Mouse (Mus musculus) A20 (cell line): Measurements from ENCODE around the gene Telo2.

Experiments
- DNase-seq: peaks from one replicate; pipeline ENCODE4 v3.0.0-alpha.2; 2011; ENCODE audit warnings: low read depth, low spot score

Gene Telo2

DNA sequence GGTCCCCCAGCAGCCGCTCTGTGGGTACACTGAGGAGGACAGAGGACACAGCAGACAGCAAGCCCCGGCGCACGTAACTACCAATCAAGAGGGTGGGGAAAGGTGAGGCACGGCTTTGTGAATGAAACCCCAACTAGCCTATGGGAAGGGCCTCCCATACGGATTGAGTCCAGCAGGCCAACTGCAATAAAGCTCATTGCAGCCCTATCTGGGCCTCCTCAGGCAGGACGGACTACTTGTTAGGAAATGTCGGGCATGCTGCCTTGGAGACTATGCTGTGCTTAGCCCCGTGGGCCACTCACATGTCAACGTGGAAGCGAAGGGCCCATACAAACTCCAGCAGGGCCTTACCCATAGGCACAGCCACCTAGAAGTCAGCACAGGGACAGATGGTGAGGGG, 14.4 kb downstream of the Telo2 start:
- no peak for DNase-seq

DNA sequence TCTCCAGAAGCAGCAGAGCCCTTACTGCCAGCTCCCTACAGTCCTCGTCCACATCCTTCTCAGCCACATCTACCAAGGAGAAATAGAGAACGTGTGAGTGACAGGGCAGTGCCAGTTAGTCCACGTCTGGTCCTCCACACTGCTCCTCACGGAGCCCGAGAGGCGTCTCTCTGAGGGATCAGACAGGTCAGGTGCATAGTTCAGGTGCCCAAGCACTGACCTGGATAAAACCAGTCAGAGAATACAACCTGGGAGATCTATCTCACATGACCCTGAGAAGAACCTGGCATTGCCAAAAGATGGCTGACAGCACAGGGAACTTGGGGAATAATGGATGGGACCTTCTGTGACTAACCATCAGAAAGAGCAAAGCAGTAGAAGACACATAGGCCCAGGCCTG, 15.7 kb downstream of the Telo2 start:
- no peak for DNase-seq

DNA sequence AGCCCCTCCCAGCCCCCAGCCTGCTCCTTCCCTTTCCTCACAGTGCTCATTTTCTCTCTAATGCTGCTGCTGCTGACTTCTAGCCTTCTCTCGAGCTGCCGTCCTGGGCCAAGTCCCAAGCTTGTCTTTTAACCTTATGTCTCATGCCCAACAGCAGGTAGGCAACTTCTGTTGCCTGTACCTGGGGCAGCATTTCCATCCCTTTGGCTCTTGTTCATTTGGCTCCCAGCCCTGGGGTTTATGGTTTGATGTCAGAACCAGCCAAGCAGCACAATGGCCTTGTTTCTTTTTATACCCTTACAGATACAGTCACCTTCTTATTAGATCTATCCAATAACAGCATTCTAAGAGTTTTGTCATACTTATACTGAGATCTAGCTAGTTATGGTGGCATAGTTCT, 19.5 kb downstream of the Telo2 start:
- no peak for DNase-seq

DNA sequence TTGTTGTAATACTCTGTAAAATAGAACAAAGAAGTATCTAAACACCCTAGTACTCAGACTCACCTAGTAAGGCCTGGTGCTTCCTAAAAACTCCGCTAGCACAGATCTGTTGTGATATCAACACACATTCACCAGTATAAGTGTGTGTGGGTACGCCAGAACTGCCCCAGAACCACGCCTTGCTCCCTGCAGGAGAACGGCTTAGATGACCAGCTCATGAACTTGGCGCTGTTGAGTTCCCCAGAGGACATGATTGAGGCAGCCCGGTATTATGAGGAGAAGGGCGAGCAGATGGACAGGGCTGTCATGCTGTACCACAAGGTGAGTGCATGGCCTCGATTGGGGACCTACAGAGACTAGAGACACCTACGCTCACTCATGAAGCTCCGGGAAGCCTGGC, 25.3 kb downstream of the Telo2 start:
- DNase-seq = no peak

DNA sequence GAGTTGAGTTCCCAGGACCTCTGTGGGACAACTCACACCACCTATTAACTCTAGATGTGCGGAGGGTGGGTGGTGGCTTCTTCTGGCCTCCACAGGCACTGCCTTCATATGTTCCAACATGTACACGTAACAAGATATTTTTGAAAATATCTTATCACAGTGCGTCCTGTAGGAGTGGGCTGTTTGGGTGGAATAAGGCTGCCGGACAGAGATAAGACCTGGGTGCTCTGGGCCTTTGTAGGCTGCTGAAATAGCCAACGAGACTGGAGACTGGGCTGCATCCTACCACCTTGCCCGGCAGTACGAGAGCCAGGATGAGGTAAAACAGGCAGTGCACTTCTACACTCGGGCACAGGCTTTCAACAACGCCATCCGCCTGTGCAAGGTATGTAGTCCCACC, 26.6 kb downstream of the Telo2 start:
- DNase-seq = no peak

DNA sequence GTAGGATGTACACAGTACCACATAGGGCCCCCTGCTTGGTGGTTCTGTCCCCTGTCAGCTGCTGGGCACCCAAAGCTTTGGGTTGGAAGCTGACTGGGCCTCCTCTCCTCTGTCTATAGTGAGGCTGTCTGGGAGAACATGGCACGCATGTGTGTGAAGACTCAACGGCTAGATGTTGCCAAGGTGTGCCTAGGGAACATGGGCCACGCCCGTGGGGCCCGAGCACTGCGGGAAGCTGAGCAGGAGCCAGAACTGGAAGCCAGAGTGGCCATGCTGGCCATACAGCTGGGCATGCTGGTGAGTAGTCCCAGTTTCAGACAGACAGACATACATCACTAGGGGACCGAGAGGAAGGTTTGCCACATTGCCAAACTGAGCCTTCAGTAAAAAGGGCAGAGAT, 29.0 kb downstream of the Telo2 start:
- no peak for DNase-seq

GRCm38 (mm10) chr17:25084835-25085385, 30.9 kb downstream of the Telo2 start:
- DNase-seq = no peak

GRCm38 (mm10) chr17:25083444-25083931, 32.3 kb downstream of the Telo2 start, which contains the start of gene Tmem204:
Tmem204 (minus strand) TSS chr17:25083591.
- no peak for DNase-seq

DNA sequence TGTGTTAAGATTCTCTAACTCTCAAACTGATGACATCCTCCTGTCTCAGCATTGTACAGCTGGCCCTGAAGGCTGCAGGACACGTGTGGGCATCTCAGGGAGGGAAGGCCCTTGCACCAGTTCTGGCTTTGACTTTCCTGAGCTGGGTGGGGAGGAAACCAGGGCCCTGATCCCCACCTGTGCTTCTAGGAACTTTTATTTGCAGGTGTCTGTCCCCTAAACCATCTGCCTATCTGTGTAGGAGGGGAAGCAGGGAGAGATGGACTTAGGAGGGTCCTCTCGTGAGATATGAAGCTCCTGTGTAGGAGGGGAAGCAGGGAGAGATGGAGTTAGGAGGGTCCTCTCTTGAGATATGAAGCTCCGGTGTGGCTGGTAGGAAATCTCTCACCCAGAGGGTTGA, 32.9 kb downstream of the Telo2 start:
- no peak for DNase-seq

GRCm38 (mm10) chr17:25082081-25082847, 33.5 kb downstream of the Telo2 start:
- peak; percentile 15 for DNase-seq

DNA sequence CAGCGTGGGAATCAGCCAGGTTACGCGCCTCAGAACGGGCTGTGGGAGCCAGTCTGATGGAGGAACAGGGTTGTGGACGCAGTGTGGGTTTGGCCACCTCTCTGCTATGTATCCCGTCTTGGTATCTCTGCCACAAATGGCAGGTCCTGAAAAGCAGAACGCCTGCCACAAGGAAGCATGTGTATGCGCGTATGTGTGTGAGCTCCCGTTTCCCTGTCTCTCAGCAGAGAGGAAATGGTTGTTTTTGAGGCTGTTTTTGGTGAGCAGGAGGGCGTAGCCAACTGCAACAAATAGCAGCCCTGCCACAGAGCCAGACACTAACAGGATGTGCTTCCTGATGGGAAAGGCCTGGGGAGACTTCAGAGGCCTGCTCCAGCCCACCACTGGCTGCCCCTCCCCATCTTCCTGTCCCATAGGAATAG, 34.8 kb downstream of the Telo2 start:
- DNase-seq = no peak

GRCm38 (mm10) chr17:25080210-25080609, 35.6 kb downstream of the Telo2 start:
- DNase-seq = no peak

GRCm38 (mm10) chr17:25077771-25078372, 37.9 kb downstream of the Telo2 start:
- DNase-seq = no peak

DNA sequence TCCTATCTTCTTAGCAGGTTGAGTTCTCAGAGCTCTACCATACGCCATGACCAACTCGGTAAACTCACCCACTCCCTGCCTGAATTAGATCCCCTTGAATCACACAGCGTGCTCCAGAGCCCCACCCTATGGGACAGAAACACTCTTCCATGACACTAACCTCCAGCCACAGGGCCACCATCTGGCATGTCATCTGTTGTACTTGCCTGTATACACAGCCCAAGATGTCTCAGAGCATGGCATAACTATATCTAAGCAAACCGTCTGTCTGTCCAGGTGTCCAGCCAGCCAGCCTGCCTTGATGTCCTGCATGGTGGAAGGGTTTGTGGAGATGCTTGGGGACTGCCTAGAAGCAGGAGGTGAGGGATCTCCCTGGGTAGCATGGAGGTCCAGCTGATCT, 38.9 kb downstream of the Telo2 start:
- no peak for DNase-seq

GRCm38 (mm10) chr17:25068690-25069089, 47.1 kb downstream of the Telo2 start:
- DNase-seq = no peak

- DNase-seq = no peak
Measured at GRCm38 (mm10) chr17:25067442-25067851, 48.3 kb downstream of the Telo2 start.

DNA sequence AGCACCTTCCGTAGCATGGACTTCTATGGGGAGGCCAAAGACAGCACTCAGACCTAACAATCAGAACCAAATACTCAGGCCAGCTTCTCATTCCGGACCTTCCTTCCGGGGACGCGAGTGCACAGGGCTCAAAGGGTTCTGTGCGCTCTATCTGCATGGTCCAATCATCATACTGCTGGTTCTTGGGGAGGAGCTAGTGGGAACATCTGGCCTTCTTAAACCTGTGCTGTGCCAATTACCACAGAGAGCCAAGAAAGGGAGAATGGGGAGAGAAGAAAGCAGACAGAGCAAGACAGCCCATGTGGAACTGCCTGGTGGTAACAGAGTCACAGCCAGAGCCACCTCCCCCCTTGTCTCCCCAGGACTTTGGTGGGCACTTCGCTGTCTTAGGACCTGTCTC, 49.2 kb downstream of the Telo2 start:
- DNase-seq = no peak

GRCm38 (mm10) chr17:25065189-25065588, 50.6 kb downstream of the Telo2 start:
- no peak for DNase-seq

- DNase-seq = no peak
Measured at GRCm38 (mm10) chr17:25064351-25064750, 51.4 kb downstream of the Telo2 start.

DNA sequence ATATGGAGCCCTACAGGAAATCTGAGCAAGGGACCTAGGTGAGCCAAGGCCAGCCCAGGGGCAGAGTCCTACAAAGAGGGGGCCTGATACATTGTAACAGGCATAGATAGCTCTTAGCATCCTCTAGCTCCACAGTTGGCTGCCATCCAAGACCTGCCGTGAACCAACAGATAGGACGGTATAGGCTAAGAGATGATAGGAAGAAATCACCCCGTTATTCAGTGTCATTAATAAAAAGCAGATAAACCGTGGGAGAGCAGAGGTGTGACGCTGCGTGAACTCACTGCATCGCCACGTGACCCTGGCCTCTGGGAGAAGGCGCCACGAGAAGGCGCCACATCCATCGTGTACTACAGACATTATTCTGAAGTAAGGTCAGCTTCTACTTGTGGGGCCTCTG, 51.9 kb downstream of the Telo2 start:
- no peak for DNase-seq

DNA sequence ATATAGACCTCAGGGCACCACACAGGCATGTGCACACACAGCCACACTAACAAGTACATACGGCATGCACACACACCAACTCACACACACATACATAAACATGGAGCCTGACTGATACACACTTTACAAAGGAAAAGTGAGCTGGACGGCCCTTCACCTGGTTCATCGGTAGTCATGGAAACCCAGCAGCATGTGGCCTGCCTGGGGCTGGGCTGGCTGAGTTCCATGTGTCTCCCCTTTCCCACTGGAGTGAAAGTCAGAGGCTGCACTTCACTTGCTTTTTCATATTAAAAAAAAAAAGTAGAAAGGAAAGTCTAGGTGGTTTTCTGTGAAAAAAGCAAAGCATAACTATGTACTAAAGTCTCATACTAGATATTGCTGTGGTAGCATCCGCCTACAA, 52.5 kb downstream of the Telo2 start:
- no peak for DNase-seq

- no peak for DNase-seq
Measured at GRCm38 (mm10) chr17:25057041-25057440, 58.7 kb downstream of the Telo2 start.

GRCm38 (mm10) chr17:25053274-25053673, 62.5 kb downstream of the Telo2 start:
- DNase-seq = no peak
